Comparison of ENCODE assay signal across 12 mouse cellular contexts in the genomic region with DNA sequence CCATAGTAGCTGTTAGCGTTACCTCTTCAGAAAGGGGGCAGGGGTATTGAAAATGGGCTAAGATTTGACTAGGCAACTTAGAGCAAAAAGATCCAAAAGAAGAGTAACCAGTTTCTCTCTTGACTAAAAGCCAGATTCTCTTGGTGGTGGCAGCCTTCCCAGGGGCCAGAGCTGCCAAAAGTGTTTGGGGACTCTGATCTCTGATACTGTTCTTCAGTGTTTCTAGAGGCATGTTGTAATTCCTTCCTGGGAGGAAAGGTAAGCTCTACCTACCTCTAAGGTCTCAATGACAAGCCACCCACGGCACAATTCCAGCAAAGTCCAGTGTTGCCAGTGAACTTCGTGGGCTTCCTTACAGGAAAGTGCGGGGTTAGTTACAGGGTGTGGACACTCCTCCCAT.
"Had no signal": no experiment of that assay in that cellular context is flagged by ENCODE, and none has a peak within 500 bp of the region (broad histone marks: within the 10 kb centered on the region; RNA-seq: fewer than 3 reads in every experiment).

No protein-coding gene starts in this region.

- H3K4me2 ChIP-seq: limb, embryonic 13.5 days; liver, embryonic 12.5 days; neural tube, embryonic 15.5 days had no signal

- ATAC-seq: liver, embryonic 12.5 days had no signal

- DNase-seq: kidney, adult 11 months; left cerebral cortex, postnatal 4 days; midbrain, embryonic 14.5 days; right cerebral cortex, adult 18-20 months; right cerebral cortex, postnatal 25 days; thymus, adult 2 months; thymus, postnatal 25 days had no signal

- H3K27me3 ChIP-seq: limb, embryonic 13.5 days; liver, embryonic 12.5 days; neural tube, embryonic 15.5 days had no signal

- H3K9me3 ChIP-seq: liver, embryonic 12.5 days; neural tube, embryonic 15.5 days had no signal

- H3K4me3 ChIP-seq: limb, embryonic 13.5 days; liver, embryonic 12.5 days; midbrain, embryonic 10.5 days; myocyte; neural tube, embryonic 15.5 days had no signal

- H3K27ac ChIP-seq: limb, embryonic 13.5 days; liver, embryonic 12.5 days; midbrain, embryonic 10.5 days; neural tube, embryonic 15.5 days had no signal

- H3K9ac ChIP-seq: limb, embryonic 13.5 days; liver, embryonic 12.5 days; neural tube, embryonic 15.5 days had no signal
